Mouse (Mus musculus): ENCODE results near the gene Ethe1. TPM values are rescaled to one million over a fixed set of nuclear protein-coding genes. Genes with fewer than 3 reads are reported as not detected.
A peak's percentile ranks its signal among the peaks of the same experiment; 100 is the strongest.

The Ethe1 gene
- polyA plus RNA-seq, 1 experiment from 2014 or later = 21.9 TPM

DNA sequence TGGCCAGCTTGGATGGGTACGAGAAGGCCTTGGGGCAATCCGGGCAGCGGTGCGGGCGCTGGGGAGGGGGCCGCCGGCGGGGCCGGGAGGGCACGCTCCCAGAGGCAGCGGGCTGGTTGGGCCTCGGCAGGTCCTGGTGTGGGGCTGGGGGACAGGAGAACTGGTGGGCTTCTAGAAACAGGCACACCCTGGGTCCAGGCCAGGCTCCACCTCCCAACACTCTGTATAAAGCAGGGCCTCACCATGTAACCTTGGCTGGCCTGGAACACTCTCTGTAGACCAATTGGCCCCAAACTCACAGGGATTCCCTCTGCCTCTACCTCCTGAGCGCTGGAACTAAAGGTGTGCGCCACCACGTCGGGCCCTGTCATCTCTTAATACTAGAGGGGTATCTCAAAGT, 1.3 kb upstream of the Ethe1 start:
- H3K36me3 ChIP-seq = no peaks in the 10 kb centered on the region
- peaks cover 25% of the 10 kb centered on the region for H3K27me3 ChIP-seq
- ATAC-seq (ENCODE audit: low read depth) = no peak
- no peak overlapping the region for H3K4me2 ChIP-seq
- H3K4me1 ChIP-seq (replicated peaks) = peaks cover 13% of the 10 kb centered on the region
- H3K9ac ChIP-seq = no peak overlapping the region
- H3K27ac ChIP-seq (replicated peaks) = no peak overlapping the region
- no peak overlapping the region for H3K4me3 ChIP-seq
- WGBS = 46% methylated on average over 16 of the region's 16 CpGs
- H3K9me3 ChIP-seq = no peaks in the 10 kb centered on the region

DNA sequence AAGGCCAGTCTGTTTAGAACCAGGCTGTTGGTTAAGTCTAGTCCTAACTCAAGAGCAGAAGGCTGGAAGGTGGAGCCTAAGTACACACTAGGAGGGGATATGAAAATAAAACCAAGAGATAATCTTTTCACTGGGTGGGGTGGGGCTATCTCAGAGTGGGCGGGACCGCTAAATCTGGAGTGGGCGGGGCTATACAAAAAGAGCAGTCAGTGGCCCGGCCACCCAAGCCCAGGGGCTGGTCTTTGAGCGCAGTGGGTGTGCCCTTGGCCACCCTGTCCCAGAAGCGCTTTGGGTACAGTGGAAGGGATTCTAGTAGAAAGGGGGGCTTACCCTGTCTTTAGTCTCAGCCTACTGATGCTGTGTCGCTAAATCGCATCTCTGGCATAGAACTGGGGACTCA, 515 bp upstream of the Ethe1 start:
- peaks cover 13% of the 10 kb centered on the region for H3K4me1 ChIP-seq (replicated peaks)
- peaks cover 25% of the 10 kb centered on the region for H3K27me3 ChIP-seq
- 6% methylated on average over 8 of the region's 8 CpGs for WGBS
- peak; percentile 73 for ATAC-seq (ENCODE audit: low read depth)
- H3K4me3 ChIP-seq = peak overlapping the region; percentile 61
- no peaks in the 10 kb centered on the region for H3K9me3 ChIP-seq
- H3K4me2 ChIP-seq = peak overlapping the region; percentile 72
- no peak overlapping the region for H3K27ac ChIP-seq (replicated peaks)
- peak overlapping the region; percentile 85 for H3K9ac ChIP-seq
- no peaks in the 10 kb centered on the region for H3K36me3 ChIP-seq

DNA sequence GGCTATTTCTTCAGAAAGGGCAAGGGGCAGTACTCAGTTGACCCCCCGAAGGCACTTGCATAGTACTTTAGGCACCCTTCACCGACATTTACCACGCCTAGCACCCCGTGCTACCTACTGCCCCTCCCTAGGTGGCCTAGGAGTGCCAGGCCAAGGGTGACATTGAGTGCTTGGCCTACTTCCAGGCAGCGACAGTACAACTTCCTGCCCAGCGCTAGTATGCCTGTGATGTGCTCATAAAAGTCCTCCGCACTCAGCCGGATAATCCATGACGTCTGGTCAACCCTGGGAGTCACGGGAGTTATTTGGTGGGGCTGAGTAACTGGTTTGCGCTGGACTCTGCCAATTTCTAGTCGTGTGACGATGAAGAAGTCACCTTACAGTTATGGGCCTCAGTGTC, 993 bp downstream of the Ethe1 start:
- Histone ChIP-seq H3K27ac (replicated peaks) (no peak overlapping the region), H3K4me2 (no peak overlapping the region), H3K36me3 (no peaks in the 10 kb centered on the region), H3K27me3 (peaks cover 25% of the 10 kb centered on the region), H3K9ac (no peak overlapping the region), H3K4me3 (no peak overlapping the region), H3K4me1 (replicated peaks) (peaks cover 17% of the 10 kb centered on the region), H3K9me3 (no peaks in the 10 kb centered on the region)
- WGBS = 85% methylated on average over 13 of the region's 13 CpGs
- no peak for ATAC-seq (ENCODE audit: low read depth)

DNA sequence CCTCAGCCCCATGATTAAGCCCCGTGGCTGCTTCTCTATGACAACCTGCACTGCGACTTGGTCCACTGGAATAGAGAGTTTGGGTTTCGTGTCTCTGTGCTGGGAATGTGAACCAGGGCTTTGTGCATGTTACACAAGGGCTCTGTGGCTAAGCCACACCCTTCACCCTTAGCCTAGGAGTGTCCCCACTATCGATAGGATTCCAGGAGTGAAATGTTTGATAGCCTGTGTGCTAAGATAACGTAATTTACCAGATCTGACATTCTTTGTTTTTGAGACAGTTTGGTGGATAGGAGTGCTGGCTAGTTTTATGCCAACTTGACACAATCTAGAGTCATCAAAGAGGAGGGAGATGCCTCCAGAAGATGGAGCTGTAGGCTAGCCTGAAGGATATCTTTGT, 4.4 kb downstream of the Ethe1 start:
- H3K9ac ChIP-seq = no peak overlapping the region
- H3K4me1 ChIP-seq (replicated peaks) = peaks cover 31% of the 10 kb centered on the region
- WGBS = 71% methylated on average over 5 of the region's 5 CpGs
- H3K27ac ChIP-seq (replicated peaks) = no peak overlapping the region
- ATAC-seq (ENCODE audit: low read depth) = no peak
- no peaks in the 10 kb centered on the region for H3K9me3 ChIP-seq
- peaks cover 23% of the 10 kb centered on the region for H3K27me3 ChIP-seq
- H3K4me3 ChIP-seq = no peak overlapping the region
- no peaks in the 10 kb centered on the region for H3K36me3 ChIP-seq
- no peak overlapping the region for H3K4me2 ChIP-seq

DNA sequence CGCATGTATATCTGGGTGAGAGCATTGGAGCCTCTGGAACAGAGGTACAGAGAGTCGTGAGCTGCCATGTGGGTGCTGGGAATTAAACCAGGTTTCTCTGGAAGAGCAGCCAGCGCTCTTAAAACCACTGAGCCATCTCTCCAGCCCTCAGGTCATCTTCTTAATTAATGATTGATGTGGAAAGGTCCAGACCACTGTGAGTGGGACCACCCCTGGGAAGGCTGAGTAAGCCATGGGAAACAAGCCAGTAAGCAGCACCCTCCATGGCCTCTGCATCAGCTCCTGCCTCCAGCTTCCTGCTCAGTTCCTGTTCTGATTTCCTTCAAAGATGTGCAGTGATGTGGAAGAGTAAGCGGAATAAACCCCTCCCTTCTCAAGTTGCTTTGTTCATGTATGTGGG, 4.8 kb downstream of the Ethe1 start:
- no peak overlapping the region for H3K9ac ChIP-seq
- ATAC-seq (ENCODE audit: low read depth) = no peak
- H3K4me1 ChIP-seq (replicated peaks) = peaks cover 26% of the 10 kb centered on the region
- H3K36me3 ChIP-seq = no peaks in the 10 kb centered on the region
- WGBS = 68% methylated on average over 4 of the region's 4 CpGs
- H3K27ac ChIP-seq (replicated peaks) = no peak overlapping the region
- peaks cover 20% of the 10 kb centered on the region for H3K27me3 ChIP-seq
- no peak overlapping the region for H3K4me2 ChIP-seq
- no peaks in the 10 kb centered on the region for H3K9me3 ChIP-seq
- no peak overlapping the region for H3K4me3 ChIP-seq

DNA sequence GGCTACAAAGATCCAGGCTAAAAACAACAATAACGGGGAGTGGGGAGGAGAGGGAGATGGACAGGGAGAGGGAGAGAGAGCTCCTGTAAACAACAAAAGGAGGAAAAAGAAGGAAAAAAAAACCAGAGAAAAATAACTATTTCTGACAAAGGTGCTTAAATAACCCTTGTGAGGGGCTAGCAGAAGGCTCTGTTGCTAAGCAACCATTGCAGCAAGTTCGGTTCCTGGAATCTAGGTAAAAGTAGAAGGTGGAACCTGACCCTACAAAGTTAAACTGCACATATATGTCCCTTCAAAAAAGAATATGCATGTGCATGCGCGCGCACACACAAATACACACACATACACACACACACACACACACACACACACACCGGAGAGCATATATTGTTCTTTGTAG, 5.4 kb downstream of the Ethe1 start:
- H3K9ac ChIP-seq = no peak overlapping the region
- H3K27me3 ChIP-seq = peaks cover 20% of the 10 kb centered on the region
- H3K27ac ChIP-seq (replicated peaks) = no peak overlapping the region
- no peak overlapping the region for H3K4me3 ChIP-seq
- 82% methylated on average over 6 of the region's 6 CpGs for WGBS
- ATAC-seq (ENCODE audit: low read depth) = no peak
- H3K4me2 ChIP-seq = no peak overlapping the region
- no peaks in the 10 kb centered on the region for H3K36me3 ChIP-seq
- no peaks in the 10 kb centered on the region for H3K9me3 ChIP-seq
- H3K4me1 ChIP-seq (replicated peaks) = peaks cover 20% of the 10 kb centered on the region

DNA sequence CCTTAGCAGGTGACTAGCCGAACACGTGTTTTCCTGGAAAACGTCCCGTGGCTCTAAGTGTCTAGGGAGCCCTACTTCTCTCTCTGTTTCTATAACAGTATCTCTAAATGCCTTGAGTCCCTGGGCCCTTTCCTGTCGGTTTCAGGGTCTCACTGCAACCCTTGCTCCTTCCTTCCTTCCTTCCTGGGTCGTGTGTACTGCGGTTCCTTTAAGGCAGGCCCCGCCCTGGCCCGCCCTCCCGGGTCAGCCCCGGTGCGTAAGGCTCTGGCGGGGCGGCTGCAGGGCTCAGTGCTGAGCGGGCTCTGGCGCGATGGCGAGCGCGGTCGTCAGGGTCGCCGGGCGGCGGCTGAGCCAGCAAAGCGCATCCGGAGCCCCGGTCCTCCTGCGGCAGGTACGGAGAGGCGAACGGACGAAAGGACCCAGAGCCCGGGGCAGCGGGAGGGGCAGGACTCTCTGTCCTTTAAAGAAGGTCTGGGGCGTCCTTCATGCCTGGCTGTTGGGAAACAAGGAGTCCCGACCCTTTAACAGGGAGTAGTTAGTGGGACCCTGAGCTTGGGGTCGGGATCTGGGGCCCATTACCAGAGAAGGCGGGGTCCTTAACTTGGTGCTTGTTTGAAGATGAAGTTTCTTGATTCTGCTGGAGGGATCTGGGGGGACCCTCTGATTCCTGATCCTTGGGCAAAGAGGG, 6.4 kb downstream of the Ethe1 start:
- peak overlapping the region; percentile 74 for H3K4me2 ChIP-seq

DNA sequence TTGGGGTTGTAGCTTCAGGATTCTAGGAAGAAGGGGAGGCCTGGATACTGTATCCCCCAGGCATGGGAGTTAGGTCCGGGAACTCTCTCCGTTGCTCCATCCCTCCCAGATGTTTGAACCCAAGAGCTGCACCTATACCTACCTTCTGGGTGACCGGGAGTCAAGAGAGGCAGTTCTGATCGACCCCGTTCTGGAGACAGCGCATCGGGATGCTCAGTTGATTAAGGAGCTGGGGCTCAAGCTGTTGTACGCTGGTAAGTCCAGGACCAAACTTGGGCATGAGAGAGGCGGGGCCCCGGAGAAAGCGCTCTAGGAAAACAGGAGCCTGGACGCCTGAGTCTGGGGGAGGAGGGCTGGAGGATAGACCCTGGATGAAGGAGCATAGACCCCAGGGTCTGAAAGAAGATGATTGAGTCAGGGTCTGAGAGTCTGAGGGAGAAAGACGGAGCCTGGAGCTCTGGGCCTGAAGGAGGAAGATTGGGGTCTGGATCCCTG, 7.0 kb downstream of the Ethe1 start:
- H3K27me3 ChIP-seq = peaks cover 20% of the 10 kb centered on the region
- H3K27ac ChIP-seq (replicated peaks) = no peak overlapping the region
- no peaks in the 10 kb centered on the region for H3K36me3 ChIP-seq
- H3K4me3 ChIP-seq = peak overlapping the region; percentile 68
- H3K9me3 ChIP-seq = no peaks in the 10 kb centered on the region
- peak overlapping the region; percentile 74 for H3K4me2 ChIP-seq
- peaks cover 19% of the 10 kb centered on the region for H3K4me1 ChIP-seq (replicated peaks)
- 2% methylated on average over 13 of the region's 13 CpGs for WGBS
- peak overlapping the region; percentile 75 for H3K9ac ChIP-seq
- 0 out of 2 replicates have a peak, but pooled peaks have one; percentile 15 for ATAC-seq (ENCODE audit: low read depth)

More for the DNA sequence above, 6.4 kb downstream of the Ethe1 start:
- Histone ChIP-seq H3K9me3 (no peaks in the 10 kb centered on the region), H3K27ac (replicated peaks) (no peak overlapping the region), H3K4me1 (replicated peaks) (peaks cover 19% of the 10 kb centered on the region), H3K36me3 (no peaks in the 10 kb centered on the region), H3K4me3 (peak overlapping the region; percentile 68), H3K9ac (peak overlapping the region; percentile 75), H3K27me3 (peaks cover 20% of the 10 kb centered on the region)
- peak; percentile 92 for ATAC-seq (ENCODE audit: low read depth)
- WGBS = 2% methylated on average over 38 of the region's 39 CpGs

DNA sequence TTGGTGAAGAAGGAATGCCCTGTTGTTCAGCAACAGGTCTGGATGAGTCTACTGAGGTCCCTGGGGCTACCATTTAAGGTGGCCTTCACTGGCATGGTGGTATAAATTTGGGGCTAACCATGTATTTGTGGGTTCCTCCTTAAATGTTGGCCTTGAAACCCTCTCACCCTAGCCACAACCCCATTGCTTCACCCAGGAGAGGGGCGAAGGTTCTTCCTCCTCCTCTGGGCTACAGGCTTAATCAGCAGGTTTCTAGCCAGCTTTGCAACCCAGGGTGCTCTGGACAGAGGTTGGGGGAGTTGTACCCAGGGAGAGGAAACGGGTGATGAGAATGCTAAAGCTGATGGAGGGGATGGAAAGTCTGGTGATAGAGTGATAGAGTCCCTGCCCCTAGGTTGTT, 8.1 kb downstream of the Ethe1 start:
- peaks cover 20% of the 10 kb centered on the region for H3K27me3 ChIP-seq
- H3K9me3 ChIP-seq = no peaks in the 10 kb centered on the region
- H3K4me1 ChIP-seq (replicated peaks) = peaks cover 19% of the 10 kb centered on the region
- H3K27ac ChIP-seq (replicated peaks) = no peak overlapping the region
- no peak overlapping the region for H3K9ac ChIP-seq
- no peak overlapping the region for H3K4me2 ChIP-seq
- no peak for ATAC-seq (ENCODE audit: low read depth)
- no peaks in the 10 kb centered on the region for H3K36me3 ChIP-seq
- no peak overlapping the region for H3K4me3 ChIP-seq
- WGBS = 79% methylated on average over 2 of the region's 2 CpGs

DNA sequence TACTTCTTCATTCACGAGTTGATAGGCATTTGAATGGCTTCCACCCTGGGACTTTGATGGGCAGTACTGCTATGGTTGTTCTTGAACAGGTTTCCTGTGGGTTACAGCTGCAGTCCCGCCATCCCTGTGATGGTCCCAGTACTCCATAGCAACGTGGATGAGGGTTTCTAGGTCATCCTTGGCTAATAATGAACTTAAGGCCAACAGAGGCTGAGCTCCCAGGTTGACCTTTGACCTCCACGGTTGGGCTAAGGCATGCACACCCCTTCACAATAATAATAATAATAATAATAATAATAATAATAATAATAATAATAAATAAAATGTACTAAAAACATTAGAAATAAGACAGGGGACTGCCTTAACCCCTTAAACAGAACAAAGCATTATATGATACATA, 10.8 kb downstream of the Ethe1 start:
- H3K9me3 ChIP-seq = no peaks in the 10 kb centered on the region
- no peak overlapping the region for H3K4me2 ChIP-seq
- WGBS = 67% methylated on average over 4 of the region's 4 CpGs
- peaks cover 18% of the 10 kb centered on the region for H3K4me1 ChIP-seq (replicated peaks)
- H3K27me3 ChIP-seq = peaks cover 20% of the 10 kb centered on the region
- no peak overlapping the region for H3K9ac ChIP-seq
- no peak overlapping the region for H3K27ac ChIP-seq (replicated peaks)
- ATAC-seq (ENCODE audit: low read depth) = no peak
- H3K36me3 ChIP-seq = no peaks in the 10 kb centered on the region
- no peak overlapping the region for H3K4me3 ChIP-seq

DNA sequence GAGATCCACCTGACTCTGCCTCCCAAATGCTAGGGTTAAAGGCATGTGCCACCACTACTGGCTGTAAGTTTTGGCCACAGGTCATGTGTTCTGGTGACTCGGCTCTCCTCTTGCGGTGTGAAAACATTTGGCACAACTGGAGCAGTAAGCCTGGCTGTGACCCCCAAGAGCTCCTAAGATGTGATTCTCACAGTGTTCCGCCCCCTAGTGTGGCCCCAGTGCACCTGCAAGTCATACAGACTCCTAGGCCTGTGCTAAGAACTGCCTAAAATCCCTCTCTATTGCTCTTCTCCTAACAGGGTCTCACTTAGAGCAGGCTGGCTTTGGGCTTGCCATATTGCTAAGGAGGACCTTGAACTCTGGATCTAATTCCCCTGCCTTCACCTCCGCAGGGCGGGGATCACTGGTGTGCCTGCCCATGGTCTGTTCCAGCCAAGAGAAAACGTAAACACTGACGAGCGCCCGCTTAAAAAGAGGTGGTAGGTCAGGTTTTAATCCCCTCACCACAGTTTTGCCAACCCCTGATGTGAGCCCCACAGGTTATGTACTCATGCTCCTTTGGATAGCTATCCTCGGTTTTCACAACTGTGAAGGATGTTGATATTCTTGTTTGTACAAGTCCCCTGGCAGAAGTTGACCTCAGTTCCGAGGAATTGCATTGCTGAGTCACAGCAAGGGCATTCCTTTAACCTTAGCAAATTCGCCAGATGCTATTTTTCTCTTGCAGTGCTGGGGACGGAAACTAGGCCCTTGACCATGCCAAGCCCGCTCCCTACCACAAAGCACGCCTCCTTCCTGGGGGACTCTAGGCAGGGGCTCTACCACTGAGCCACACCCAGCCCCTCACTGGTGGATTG, 12.1 kb downstream of the Ethe1 start:
- H3K9me3 ChIP-seq = no peaks in the 10 kb centered on the region
- peaks cover 6% of the 10 kb centered on the region for H3K4me1 ChIP-seq (replicated peaks)
- H3K27me3 ChIP-seq = peaks cover 16% of the 10 kb centered on the region
- 78% methylated on average over 15 of the region's 15 CpGs for WGBS
- no peak overlapping the region for H3K4me3 ChIP-seq
- no peak overlapping the region for H3K4me2 ChIP-seq
- H3K9ac ChIP-seq = no peak overlapping the region
- ATAC-seq (ENCODE audit: low read depth) = 0 out of 2 replicates have a peak, but pooled peaks have one; percentile 4
- no peaks in the 10 kb centered on the region for H3K36me3 ChIP-seq
- H3K27ac ChIP-seq (replicated peaks) = no peak overlapping the region

DNA sequence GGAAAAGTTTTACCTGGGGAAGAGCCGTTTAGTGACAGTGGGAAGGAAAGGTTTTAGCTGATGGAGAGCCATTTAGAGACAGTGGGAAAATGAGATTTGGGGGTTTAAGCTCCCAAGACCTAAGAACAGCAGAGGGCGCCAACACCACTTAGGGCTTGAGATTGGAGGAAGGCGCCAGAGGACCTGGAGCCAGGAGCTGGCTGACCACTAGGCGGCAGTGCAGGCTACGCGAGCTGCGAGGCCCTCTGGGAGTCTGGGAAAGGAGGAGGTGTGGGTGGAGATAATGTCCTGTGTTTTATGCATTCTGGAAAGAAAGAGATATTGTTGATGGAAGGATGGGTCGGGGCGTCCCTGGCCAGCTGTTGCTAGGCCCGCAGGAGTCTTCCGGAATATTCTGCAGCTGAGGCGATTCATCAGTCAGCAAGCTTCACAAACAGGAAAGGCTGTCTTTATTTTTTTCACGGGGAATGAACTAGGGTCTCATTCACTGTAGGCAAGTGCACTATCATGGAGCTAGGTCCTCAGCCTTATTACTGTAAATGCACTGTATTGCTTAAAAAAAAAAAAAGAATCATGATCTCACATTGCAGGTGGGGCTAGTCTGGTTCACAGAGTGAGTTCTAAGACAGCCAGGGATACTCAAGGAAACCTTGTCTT, 13.7 kb downstream of the Ethe1 start:
- Histone ChIP-seq H3K27me3 (0 out of 2 replicates have a peak, but pooled peaks cover under 1% of the 10 kb centered on the region), H3K27ac (replicated peaks) (peak overlapping the region; percentile 18; the same call in 1 of the 2 replicates), H3K9ac (peak overlapping the region; percentile 49; the same call in 1 of the 2 replicates), H3K36me3 (no peaks in the 10 kb centered on the region), H3K9me3 (no peaks in the 10 kb centered on the region), H3K4me1 (replicated peaks) (no peaks in the 10 kb centered on the region; the same call in 1 of the 2 replicates), H3K4me3 (peak overlapping the region; percentile 22; the same call in 1 of the 2 replicates), H3K4me2 (peak overlapping the region; percentile 49)
- peak; percentile 91 for ATAC-seq (ENCODE audit: low read depth)
- 3% methylated on average over 13 of the region's 13 CpGs for WGBS
